Mouse (Mus musculus) embryo, embryonic 10 days (tissue): ENCODE measurements at regions not wholly inside any gene's neighbourhood (a gene's known extent, or its start where the extent isn't known, plus 50 kb on each side); places are given as distances from the start of the nearest gene placed in this dataset.
A peak's percentile ranks its signal among the peaks of the same experiment; 100 is the strongest.

ENCODE experiments used
- DNase-seq: peaks from one replicate; pipeline ENCODE4 v3.0.0-alpha.2; 2015; ENCODE audit warnings: low spot score

GRCm38 (mm10) chr12:106872966-106873730 lies 615.3 kb upstream of the 3110018I06Rik start:
- DNase-seq, result no peak

- DNase-seq, result no peak
These were observed 598.1 kb upstream of the 3110018I06Rik start for GRCm38 (mm10) chr12:106890319-106890718.

GRCm38 (mm10) chr12:106894061-106894460 lies 594.4 kb upstream of the 3110018I06Rik start:
- no peak for DNase-seq

- DNase-seq, result no peak
These were observed 584.2 kb upstream of the 3110018I06Rik start for GRCm38 (mm10) chr12:106904202-106904601.

- no peak for DNase-seq
These were observed 575.6 kb upstream of the 3110018I06Rik start for GRCm38 (mm10) chr12:106912782-106913181.

GRCm38 (mm10) chr12:106922571-106922991 lies 565.9 kb upstream of the 3110018I06Rik start:
- DNase-seq, result peak; percentile 73

- no peak for DNase-seq
These were observed 560.0 kb upstream of the 3110018I06Rik start for GRCm38 (mm10) chr12:106928389-106928788.

GRCm38 (mm10) chr12:106929161-106929560 lies 559.3 kb upstream of the 3110018I06Rik start:
- no peak for DNase-seq

- DNase-seq, result no peak
These were observed 556.8 kb upstream of the 3110018I06Rik start for GRCm38 (mm10) chr12:106931591-106931990.

GRCm38 (mm10) chr12:106939381-106939780 lies 549.1 kb upstream of the 3110018I06Rik start:
- DNase-seq, result no peak

GRCm38 (mm10) chr12:106943874-106944273 lies 544.6 kb upstream of the 3110018I06Rik start:
- DNase-seq, result no peak

GRCm38 (mm10) chr12:106952621-106953020 lies 535.8 kb upstream of the 3110018I06Rik start:
- no peak for DNase-seq

GRCm38 (mm10) chr12:106955778-106956177 lies 532.7 kb upstream of the 3110018I06Rik start:
- DNase-seq, result no peak

GRCm38 (mm10) chr12:106956266-106956665 lies 532.2 kb upstream of the 3110018I06Rik start:
- DNase-seq, result no peak

GRCm38 (mm10) chr12:106961991-106962390 lies 526.4 kb upstream of the 3110018I06Rik start:
- DNase-seq, result no peak

- DNase-seq, result peak; percentile 32
These were observed 524.7 kb upstream of the 3110018I06Rik start for GRCm38 (mm10) chr12:106963762-106964161.

- DNase-seq, result peak; percentile 55
These were observed 518.6 kb upstream of the 3110018I06Rik start for GRCm38 (mm10) chr12:106969873-106970272.

- DNase-seq, result no peak
These were observed 496.0 kb upstream of the 3110018I06Rik start for GRCm38 (mm10) chr12:106992421-106992820.

- no peak for DNase-seq
These were observed 495.4 kb upstream of the 3110018I06Rik start for GRCm38 (mm10) chr12:106993011-106993410.

GRCm38 (mm10) chr12:107010995-107011786 lies 477.2 kb upstream of the 3110018I06Rik start:
- peak; percentile 8 for DNase-seq

- DNase-seq, result no peak
These were observed 471.6 kb upstream of the 3110018I06Rik start for GRCm38 (mm10) chr12:107016801-107017200.

GRCm38 (mm10) chr12:107021806-107022205 lies 466.6 kb upstream of the 3110018I06Rik start:
- DNase-seq, result no peak

GRCm38 (mm10) chr12:107026821-107027220 lies 461.6 kb upstream of the 3110018I06Rik start:
- no peak for DNase-seq
